Mouse (Mus musculus) heart, adult 2 months (tissue): Measurements from ENCODE around the gene Nln. TPM values are rescaled to one million over a fixed set of nuclear protein-coding genes. Genes with fewer than 3 reads are reported as not detected.

Experiments
- DNase-seq, 2 experiments: peaks; one replicate each; pipeline ENCODE4 v3.0.0; 2021
- H3K27ac ChIP-seq: fragments of 200-600 bp; 2 replicates; pipeline ENCODE4 v1.8.1; 2022
- H3K27me3 ChIP-seq: fragments of 200-500 bp; 2 replicates; pipeline ENCODE4 v1.6.1; 2012; ENCODE audit warnings: mild to moderate bottlenecking, low read length, inconsistent platforms, mixed read lengths; ENCODE audit not compliant: control insufficient read depth, insufficient read depth
- H3K36me3 ChIP-seq: fragments of 200-500 bp; 2 replicates; pipeline ENCODE4 v1.6.1; 2012; ENCODE audit warnings: low read length, inconsistent platforms; ENCODE audit not compliant: control insufficient read depth, insufficient read depth
- H3K4me1 ChIP-seq: fragments of 200-500 bp; 2 replicates; pipeline ENCODE4 v1.6.1; 2011; ENCODE audit warnings: low read length; ENCODE audit not compliant: control insufficient read depth, insufficient read depth
- H3K4me3 ChIP-seq: fragments of 200-600 bp; 2 replicates; pipeline ENCODE4 v1.8.1; 2022
- H3K79me2 ChIP-seq: fragments of 200-500 bp; replicated peaks from 2 replicates; pipeline ENCODE4 v1.6.1; 2012; ENCODE audit warnings: mild to moderate bottlenecking, inconsistent platforms, low read length, moderate library complexity, mixed read lengths; ENCODE audit not compliant: control insufficient read depth, insufficient read depth
- H3K9ac ChIP-seq: fragments of 200-500 bp; 2 replicates; pipeline ENCODE4 v1.6.1; 2012; ENCODE audit warnings: low read depth, mild to moderate bottlenecking, control low read depth, inconsistent platforms, low read length, mixed read lengths
- CTCF ChIP-seq: fragments of 200-600 bp; IDR thresholded peaks from 2 replicates; pipeline ENCODE4 v1.8.1; 2022; ENCODE audit warnings: antibody characterized with exemption, mild to moderate bottlenecking, moderate library complexity
- EP300 ChIP-seq: fragments of 200-500 bp; IDR thresholded peaks from 2 replicates; pipeline ENCODE4 v1.6.1; 2011; ENCODE audit warnings: low read depth, low read length, control low read depth; ENCODE audit not compliant: insufficient read depth
- POLR2A ChIP-seq: fragments of 200-500 bp; IDR thresholded peaks from 2 replicates; pipeline ENCODE4 v1.6.1; 2011; ENCODE audit warnings: mild to moderate bottlenecking, low read depth, low read length, control low read depth; ENCODE audit not compliant: insufficient read depth
- WGBS: fragments of 180-500 bp; shearing (Covaris S2); methylation state at CpG from one replicate; pipeline ENCODE4 v1.1.7; 2018; 5-methylcytosine and 5-hydroxymethylcytosine counted together
- intact Hi-C: fragments of 180-260 bp; cut with DNase I; formaldehyde crosslinking; loops from one replicate; pipeline ENCODE4 v1.15.1; 2025
- polyA plus RNA-seq: library from polyadenylated mRNA; depleted of rRNA; stranded (reverse); fragments of >200 nt; gene quantifications from 2 replicates; pipeline ENCODE4 v1.2.3, GENCODE M21; 2012
- total RNA-seq, 2 experiments: library from RNA; stranded (reverse); gene quantifications; 2 replicates each; pipeline ENCODE4 v1.2.3; 2021

Nln gene
- total and polyA plus RNA-seq, 3 experiments, result 4.5 to 11.0 (median 8.8) TPM

DNA sequence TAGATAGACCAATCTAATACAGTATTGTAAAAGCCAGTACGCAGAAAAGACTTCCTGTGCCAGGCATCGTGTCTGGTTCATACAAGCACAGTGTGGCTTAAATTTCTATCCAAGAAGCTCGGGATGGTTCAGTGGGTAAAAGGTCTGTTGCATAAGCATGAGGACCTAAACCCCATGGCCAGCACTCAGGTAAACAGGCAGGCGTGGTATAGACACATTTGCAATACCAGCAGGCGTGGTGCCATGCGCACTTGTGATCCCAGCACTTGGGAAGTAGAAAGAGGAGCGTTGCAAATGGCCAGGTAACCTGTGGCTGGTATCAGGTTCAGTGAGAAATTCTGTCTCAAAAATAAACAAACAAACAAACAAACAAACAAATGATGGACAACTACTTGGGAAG lies 70.5 kb downstream of the Nln start:
- Histone ChIP-seq H3K79me2 (no peaks in the 10 kb centered on the region), H3K36me3 (no peaks in the 10 kb centered on the region), H3K27ac (no peak overlapping the region), H3K9ac (no peak overlapping the region), H3K4me3 (no peak overlapping the region), H3K27me3 (no peaks in the 10 kb centered on the region), H3K4me1 (no peaks in the 10 kb centered on the region)
- WGBS, result 94% methylated on average over 7 of the region's 7 CpGs
- no peak for TF ChIP-seq POLR2A
- TF ChIP-seq EP300, result no peak
- TF ChIP-seq CTCF, result no peak
- DNase-seq, result no peak
- intact Hi-C loops, result loop anchor here (5.0 kb wide), 1 partner anchor 117 kb away; the partner anchor contains the start of gene Erbin

DNA sequence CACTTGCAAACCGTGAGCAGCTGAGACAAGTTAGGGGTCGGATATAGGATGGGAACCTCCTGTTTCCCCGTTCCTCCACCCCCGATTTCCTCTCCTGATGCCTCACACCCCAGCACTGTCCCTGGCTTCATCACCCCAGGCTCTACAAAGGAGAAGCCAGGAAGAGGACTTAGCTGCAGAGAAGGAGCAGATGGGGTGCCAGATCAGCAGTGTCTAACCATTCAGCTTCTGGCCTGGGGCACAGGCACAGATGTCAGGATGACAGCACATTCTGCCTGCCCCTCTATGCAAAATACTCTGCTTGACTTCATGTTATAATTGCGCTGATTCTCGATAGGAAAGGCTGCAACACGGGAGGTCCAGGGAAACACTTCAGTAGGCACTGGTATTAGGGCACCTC lies 71.1 kb downstream of the Nln start:
- H3K9ac ChIP-seq, result no peak overlapping the region
- WGBS, result 65% methylated on average over 7 of the region's 7 CpGs

DNA sequence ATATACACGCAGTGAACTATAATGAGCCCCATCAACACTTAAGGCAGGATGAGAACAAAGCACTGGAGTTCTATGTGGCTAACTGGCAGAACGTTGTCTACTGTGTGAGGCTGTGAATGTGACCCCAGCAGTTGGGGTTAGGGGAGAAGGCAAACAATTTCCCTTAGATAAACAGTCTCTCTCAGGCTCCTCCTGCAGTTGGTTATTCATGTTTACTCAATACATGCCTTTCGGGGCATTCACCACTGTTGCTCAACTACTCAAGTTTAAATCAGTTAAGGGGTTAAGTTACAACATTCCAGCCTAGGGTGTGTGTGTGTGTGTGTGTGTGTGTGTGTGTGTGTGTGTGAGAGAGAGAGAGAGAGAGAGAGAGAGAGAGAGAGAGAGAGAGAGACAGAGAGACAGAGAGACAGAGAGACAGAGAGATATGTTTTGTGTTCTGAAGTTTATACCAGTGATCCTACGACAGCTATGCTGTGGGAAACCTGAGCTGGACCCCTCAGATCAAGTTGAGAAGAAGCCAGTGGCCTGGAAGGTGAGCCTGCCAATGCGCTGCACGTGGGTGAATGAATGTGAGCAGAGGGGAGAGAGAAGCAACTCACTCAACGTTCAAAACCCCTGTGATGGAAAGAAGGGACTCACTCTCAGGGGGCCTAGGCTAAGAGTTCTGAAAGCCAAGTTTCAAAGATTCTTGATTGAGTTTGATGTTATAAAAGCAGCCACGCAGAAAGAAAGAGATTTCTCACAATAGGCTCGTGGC lies 71.7 kb downstream of the Nln start:
- H3K79me2 ChIP-seq, result no peaks in the 10 kb centered on the region
- DNase-seq, result no peak
- peaks cover under 1% of the 10 kb centered on the region; the same call in 1 of the 2 replicates for H3K4me1 ChIP-seq
- WGBS, result 64% methylated on average over 9 of the region's 9 CpGs
- no peak overlapping the region for H3K4me3 ChIP-seq
- TF ChIP-seq POLR2A, result no peak
- no peak for TF ChIP-seq EP300
- no peak for TF ChIP-seq CTCF
- intact Hi-C loops, result loop anchor here (5.0 kb wide), 1 partner anchor 115 kb away; the partner anchor contains the start of gene Erbin
- H3K27ac ChIP-seq, result no peak overlapping the region
- no peaks in the 10 kb centered on the region for H3K27me3 ChIP-seq
- no peaks in the 10 kb centered on the region; the same call in 1 of the 2 replicates for H3K36me3 ChIP-seq
- no peak overlapping the region for H3K9ac ChIP-seq

More for the DNA sequence above, 71.1 kb downstream of the Nln start:
- Histone ChIP-seq H3K79me2 (no peaks in the 10 kb centered on the region), H3K4me1 (no peaks in the 10 kb centered on the region), H3K36me3 (no peaks in the 10 kb centered on the region), H3K4me3 (no peak overlapping the region), H3K27ac (no peak overlapping the region), H3K27me3 (no peaks in the 10 kb centered on the region)
- intact Hi-C loops, result loop anchor here (5.0 kb wide), 1 partner anchor 116 kb away; the partner anchor contains the start of gene Erbin
- TF ChIP-seq CTCF (no peak), POLR2A (no peak), EP300 (no peak)
- DNase-seq, result no peak

GRCm38 (mm10) chr13:104036494-104037290 lies 72.7 kb downstream of the Nln start:
- peaks cover 5% of the 10 kb centered on the region for H3K4me1 ChIP-seq
- H3K27ac ChIP-seq, result no peak overlapping the region
- H3K4me3 ChIP-seq, result no peak overlapping the region
- WGBS, result 66% methylated on average over 23 of the region's 23 CpGs
- no peaks in the 10 kb centered on the region; the same call in 1 of the 2 replicates for H3K36me3 ChIP-seq
- no peaks in the 10 kb centered on the region for H3K27me3 ChIP-seq
- H3K9ac ChIP-seq, result no peak overlapping the region
- DNase-seq, result peak; percentile 49 to 75
- intact Hi-C loops, result loop anchor here (5.0 kb wide), 1 partner anchor 114 kb away; the partner anchor contains the start of gene Erbin
- TF ChIP-seq POLR2A (no peak), CTCF (no peak), EP300 (no peak)
- no peaks in the 10 kb centered on the region for H3K79me2 ChIP-seq

DNA sequence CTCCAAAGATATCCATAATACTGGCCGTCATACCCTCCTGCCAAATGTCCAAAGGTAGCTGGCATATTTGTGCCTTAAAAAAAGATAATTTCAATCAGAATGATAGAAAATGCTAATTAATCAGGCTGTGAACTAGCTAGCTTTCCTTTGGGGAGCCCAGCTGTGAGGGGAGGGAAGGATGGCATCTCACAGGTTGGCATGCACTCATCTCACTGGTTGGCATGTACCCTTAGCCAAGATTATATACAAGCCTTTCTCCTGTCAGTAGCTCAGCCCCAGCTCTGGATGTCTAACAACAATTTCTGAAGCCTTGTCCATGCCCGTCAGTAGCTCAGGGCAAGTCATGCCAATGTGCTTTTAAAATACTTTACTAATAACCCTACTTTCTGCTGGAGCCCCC lies 73.8 kb downstream of the Nln start:
- peaks cover 5% of the 10 kb centered on the region for H3K4me1 ChIP-seq
- 75% methylated on average over 2 of the region's 2 CpGs for WGBS
- H3K9ac ChIP-seq, result no peak overlapping the region
- H3K27me3 ChIP-seq, result no peaks in the 10 kb centered on the region
- no peak overlapping the region for H3K4me3 ChIP-seq
- intact Hi-C loops, result loop anchor here (5.0 kb wide), 1 partner anchor 113 kb away; the partner anchor contains the start of gene Erbin
- H3K79me2 ChIP-seq, result no peaks in the 10 kb centered on the region
- no peaks in the 10 kb centered on the region; the same call in 1 of the 2 replicates for H3K36me3 ChIP-seq
- H3K27ac ChIP-seq, result no peak overlapping the region
- no peak for DNase-seq
- TF ChIP-seq CTCF (no peak), EP300 (no peak), POLR2A (no peak)
